Mouse (Mus musculus): Measurements from ENCODE around the gene Wdr86.

Wdr86 gene

DNA sequence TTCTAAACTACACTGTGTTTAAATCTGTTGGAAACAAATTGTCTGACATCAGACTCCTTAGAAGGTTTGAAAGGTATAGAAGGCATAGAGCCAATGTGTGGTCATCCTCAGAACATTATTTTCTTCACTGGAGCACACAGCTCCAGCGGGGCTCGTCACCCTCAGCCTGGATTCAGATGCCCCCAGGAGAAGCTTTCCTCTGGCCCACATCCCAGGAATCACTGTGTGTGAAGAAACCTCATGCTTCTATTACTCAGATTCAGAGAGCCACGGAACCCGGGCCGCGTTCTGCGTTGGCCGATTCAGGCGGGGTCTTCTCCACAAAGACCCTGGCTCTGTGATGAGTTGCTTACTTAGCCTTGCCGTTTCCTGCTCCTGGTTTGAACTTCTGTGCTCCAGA lies 13.4 kb upstream of the Wdr86 start:
- no peaks in the 10 kb centered on the region for H3K36me3 ChIP-seq (ENCODE audit: control insufficient read depth, insufficient read depth, low read length, poor library complexity, severe bottlenecking)
- no peak for DNase-seq (ENCODE audit: low read depth, low spot score)
- no peaks in the 10 kb centered on the region for H3K27me3 ChIP-seq (ENCODE audit: control insufficient read depth, insufficient read depth, low read length, poor library complexity, severe bottlenecking)

DNA sequence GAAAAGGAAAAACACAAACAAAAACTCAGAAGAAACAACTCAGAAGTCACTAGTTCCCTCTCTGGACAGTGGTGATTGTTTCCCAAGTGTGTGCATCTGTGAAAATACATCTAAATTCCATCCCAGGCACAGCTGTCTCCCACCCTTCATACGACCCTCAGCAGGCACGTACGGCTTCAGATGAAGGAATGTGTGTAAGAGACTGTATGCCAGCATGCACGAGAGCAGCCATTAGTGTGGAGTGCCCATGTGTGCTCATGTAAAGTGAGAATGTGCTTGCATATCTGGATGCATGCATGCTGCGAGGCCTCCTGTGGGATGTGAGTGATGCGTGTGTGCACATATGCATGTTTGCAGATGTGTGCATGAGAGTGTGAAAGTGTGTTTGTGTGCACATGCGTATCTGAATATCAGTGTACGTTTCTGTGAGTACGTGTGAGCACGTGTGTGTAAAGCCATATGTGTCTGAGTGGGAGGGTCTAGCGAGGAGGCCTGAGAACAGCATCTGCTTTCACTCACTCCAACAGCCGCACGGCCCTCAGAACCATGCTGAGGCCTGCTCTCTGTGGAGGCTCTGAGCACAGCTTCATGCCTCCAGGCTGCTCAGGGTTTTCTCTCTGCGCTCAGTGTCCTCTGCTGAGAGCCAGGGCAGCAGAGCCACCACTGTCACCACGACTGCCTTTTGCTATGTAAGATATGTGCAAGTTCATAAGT lies 10.8 kb upstream of the Wdr86 start:
- no peak for DNase-seq (ENCODE audit: low read depth, low spot score)

DNA sequence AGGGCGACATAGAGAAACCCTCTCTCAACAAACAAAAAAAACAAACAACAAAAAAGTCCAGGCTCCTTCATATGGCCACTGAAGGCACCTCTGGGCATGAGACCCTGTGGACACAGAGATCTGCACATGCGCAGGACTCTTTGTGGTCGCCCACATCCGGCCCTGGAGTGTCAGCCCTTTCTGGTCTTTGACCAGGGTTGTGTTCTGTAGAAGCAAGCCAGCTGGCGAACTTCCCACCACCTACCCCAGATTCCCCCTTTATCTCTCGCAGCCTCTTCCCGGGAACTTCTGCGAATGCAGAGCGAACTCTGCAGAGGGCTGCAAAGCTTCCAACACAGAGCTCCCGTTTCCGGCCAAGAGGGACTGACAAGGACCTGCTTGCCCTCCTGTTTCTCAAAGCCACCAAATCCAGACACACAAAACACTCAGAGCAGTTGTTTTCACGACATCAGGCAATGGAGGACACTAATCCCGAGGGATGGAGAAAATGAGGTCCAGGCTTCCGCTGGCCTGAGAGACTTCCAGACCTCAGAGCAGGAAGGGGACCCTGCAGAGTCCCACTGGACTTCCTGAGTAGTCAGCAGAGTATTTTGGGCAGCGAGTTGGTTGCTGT lies 8.7 kb upstream of the Wdr86 start:
- Histone ChIP-seq H3K36me3 (ENCODE audit: control insufficient read depth, insufficient read depth, low read length, poor library complexity, severe bottlenecking) (no peaks in the 10 kb centered on the region), H3K27me3 (ENCODE audit: control insufficient read depth, insufficient read depth, low read length, poor library complexity, severe bottlenecking) (no peaks in the 10 kb centered on the region)
- DNase-seq (ENCODE audit: low read depth, low spot score): peak; percentile 66

More for the DNA sequence above, 10.8 kb upstream of the Wdr86 start:
- no peaks in the 10 kb centered on the region for H3K27me3 ChIP-seq (ENCODE audit: control insufficient read depth, insufficient read depth, low read length, poor library complexity, severe bottlenecking)
- no peaks in the 10 kb centered on the region for H3K36me3 ChIP-seq (ENCODE audit: control insufficient read depth, insufficient read depth, low read length, poor library complexity, severe bottlenecking)

DNA sequence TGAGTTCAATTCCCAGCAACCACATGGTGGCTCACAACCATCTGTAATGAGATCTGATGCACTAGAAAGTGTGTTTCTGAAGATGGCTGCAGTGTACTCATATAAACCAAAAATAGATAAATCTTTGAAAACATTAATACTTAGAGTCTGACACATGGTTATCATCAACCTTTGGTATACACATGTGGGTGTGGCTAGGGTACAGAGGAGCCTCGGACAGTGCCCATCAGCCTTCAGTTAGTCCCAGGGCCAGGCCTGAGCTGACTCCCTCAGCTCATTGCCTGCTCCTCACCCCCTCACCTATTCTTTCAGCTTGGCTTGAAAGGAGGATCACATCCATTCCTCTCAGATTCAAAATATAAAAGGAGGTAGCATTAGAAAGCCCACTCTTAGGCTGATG lies 8.0 kb upstream of the Wdr86 start:
- Histone ChIP-seq H3K36me3 (ENCODE audit: control insufficient read depth, insufficient read depth, low read length, poor library complexity, severe bottlenecking) (no peaks in the 10 kb centered on the region), H3K27me3 (ENCODE audit: control insufficient read depth, insufficient read depth, low read length, poor library complexity, severe bottlenecking) (no peaks in the 10 kb centered on the region)
- DNase-seq (ENCODE audit: low read depth, low spot score): no peak

DNA sequence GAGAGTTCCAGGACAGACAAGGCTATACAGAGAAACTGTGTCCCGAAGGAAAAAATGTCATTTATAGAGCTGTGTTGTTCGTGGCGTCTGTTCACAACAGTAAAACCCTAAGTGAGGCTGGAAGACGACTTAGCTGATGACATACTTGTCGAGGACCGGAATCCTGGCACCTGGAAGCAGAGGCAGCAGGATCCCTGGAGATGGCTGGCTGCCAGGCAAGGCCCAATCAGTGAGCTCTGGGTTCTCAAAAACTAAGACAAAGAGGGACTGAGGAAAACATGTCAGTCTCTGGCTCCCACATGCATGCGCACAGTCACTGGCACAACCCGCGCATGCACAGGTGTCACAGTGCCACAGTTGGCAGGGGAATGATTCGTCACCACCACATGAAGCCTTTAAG lies 7.1 kb upstream of the Wdr86 start:
- DNase-seq (ENCODE audit: low read depth, low spot score): no peak

DNA sequence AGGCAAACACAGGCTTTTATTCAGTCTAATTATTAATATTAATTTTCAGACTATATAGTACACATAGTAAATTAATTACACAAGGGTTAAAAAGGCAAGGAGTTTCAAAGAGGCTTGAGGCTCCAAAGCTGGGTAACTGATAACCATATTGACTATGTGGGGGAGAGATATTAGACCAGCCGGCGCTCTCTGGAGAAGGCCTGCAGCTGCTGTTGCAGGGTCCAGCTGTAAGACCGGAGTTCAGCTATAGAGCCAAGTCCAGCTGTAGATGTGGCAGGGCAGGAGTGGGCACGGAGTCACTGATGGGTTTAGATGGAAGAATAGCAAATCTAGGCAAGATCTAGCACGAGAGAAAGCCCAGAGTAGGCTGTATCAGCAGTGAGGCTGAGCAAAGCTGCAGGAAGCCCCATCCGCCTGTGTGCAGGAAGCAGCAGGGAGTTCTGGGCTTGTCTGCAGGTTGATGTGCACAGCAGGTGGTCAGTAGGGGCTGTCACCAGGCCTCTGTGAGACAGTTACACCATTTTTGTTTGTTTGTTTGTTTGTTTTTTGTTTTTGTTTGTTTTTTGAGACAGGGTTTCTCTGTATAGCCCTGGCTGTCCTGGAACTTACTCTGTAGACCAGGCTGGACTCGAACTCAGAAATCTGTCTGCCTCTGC lies 3.4 kb upstream of the Wdr86 start:
- Histone ChIP-seq H3K36me3 (ENCODE audit: control insufficient read depth, insufficient read depth, low read length, poor library complexity, severe bottlenecking) (no peaks in the 10 kb centered on the region), H3K27me3 (ENCODE audit: control insufficient read depth, insufficient read depth, low read length, poor library complexity, severe bottlenecking) (no peaks in the 10 kb centered on the region)
- no peak for DNase-seq (ENCODE audit: low read depth, low spot score)

More for the DNA sequence above, 7.1 kb upstream of the Wdr86 start:
- Histone ChIP-seq H3K27me3 (ENCODE audit: control insufficient read depth, insufficient read depth, low read length, poor library complexity, severe bottlenecking) (no peaks in the 10 kb centered on the region), H3K36me3 (ENCODE audit: control insufficient read depth, insufficient read depth, low read length, poor library complexity, severe bottlenecking) (no peaks in the 10 kb centered on the region)

DNA sequence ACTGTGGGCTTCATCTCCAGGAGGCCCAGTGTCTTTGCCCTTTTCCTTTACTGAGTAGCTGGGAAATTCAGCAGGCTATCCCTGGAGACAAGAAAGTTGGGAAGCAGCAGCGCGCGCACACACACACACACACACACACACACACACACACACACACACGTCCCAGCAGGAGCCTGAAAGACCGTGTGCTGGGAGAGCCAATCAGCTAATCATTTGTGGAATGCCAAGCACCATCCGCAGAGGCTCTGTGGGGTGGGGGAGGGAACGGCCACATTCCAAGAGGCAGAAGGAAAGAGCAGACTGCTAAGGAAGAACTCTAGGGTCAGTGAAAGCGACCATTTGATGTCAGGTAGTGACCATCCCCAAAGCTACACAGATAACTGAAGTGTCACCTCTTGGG lies 2.6 kb upstream of the Wdr86 start:
- H3K36me3 ChIP-seq (ENCODE audit: control insufficient read depth, insufficient read depth, low read length, poor library complexity, severe bottlenecking): no peaks in the 10 kb centered on the region
- H3K27me3 ChIP-seq (ENCODE audit: control insufficient read depth, insufficient read depth, low read length, poor library complexity, severe bottlenecking): no peaks in the 10 kb centered on the region
- no peak for DNase-seq (ENCODE audit: low read depth, low spot score)

DNA sequence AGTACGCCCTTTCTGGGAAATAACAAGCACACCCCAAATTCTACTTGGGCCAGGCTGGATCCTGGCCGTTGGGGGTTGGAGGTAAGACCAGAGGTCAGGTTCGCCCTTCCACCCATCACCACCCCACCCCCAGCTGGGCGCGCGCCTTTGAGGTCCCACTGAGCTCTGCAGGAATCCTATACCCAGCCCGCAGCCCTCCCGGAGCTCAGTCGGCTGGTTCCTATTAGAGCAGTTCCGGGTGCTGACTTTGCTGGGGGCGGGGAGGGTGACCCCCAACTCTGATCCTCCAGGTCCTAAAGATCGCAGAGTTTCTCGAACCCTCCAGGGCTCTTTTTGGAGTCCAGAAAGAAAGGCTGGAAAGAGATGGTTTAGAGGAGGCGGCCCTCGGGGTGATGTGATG lies 459 bp upstream of the Wdr86 start:
- no peaks in the 10 kb centered on the region for H3K27me3 ChIP-seq (ENCODE audit: control insufficient read depth, insufficient read depth, low read length, poor library complexity, severe bottlenecking)
- no peak for DNase-seq (ENCODE audit: low read depth, low spot score)
- H3K36me3 ChIP-seq (ENCODE audit: control insufficient read depth, insufficient read depth, low read length, poor library complexity, severe bottlenecking): no peaks in the 10 kb centered on the region

DNA sequence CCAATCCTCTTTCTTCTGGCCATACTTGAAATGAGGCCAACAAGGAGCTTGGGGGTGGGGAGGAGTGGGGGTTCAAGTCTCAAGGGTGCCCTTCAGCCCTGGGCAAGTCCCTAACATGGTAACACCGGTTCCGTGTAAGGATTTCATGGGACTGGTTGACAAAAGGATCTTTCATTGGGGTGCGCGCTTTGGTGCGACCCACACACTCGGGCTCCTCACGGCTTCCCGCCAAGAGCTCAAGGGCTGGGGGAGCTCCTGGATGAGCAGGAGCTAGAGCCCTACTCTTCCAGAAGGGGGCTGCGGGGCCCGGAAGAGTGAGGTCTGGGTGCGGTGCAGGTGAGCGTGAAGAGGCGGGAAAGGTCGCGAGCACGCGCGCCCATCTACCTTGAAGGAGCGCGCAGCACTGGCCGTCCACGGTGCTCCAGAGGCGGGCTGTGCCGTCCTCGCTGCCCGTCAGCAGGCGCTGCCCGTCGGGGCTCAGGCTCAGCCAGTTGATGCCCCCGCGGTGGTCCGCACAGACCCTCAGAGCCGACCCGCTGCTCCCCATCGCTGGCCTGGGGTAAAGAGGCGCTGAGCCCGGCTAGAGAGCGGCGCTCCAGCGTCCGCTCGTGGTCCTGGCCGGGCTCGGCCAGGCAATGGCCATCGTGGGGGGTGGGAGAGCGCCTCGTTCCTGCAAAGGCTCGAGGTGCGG lies 585 bp downstream of the Wdr86 start:
- DNase-seq (ENCODE audit: low read depth, low spot score): peak; percentile 25
- H3K36me3 ChIP-seq (ENCODE audit: control insufficient read depth, insufficient read depth, low read length, poor library complexity, severe bottlenecking): no peaks in the 10 kb centered on the region
- H3K27me3 ChIP-seq (ENCODE audit: control insufficient read depth, insufficient read depth, low read length, poor library complexity, severe bottlenecking): no peaks in the 10 kb centered on the region

DNA sequence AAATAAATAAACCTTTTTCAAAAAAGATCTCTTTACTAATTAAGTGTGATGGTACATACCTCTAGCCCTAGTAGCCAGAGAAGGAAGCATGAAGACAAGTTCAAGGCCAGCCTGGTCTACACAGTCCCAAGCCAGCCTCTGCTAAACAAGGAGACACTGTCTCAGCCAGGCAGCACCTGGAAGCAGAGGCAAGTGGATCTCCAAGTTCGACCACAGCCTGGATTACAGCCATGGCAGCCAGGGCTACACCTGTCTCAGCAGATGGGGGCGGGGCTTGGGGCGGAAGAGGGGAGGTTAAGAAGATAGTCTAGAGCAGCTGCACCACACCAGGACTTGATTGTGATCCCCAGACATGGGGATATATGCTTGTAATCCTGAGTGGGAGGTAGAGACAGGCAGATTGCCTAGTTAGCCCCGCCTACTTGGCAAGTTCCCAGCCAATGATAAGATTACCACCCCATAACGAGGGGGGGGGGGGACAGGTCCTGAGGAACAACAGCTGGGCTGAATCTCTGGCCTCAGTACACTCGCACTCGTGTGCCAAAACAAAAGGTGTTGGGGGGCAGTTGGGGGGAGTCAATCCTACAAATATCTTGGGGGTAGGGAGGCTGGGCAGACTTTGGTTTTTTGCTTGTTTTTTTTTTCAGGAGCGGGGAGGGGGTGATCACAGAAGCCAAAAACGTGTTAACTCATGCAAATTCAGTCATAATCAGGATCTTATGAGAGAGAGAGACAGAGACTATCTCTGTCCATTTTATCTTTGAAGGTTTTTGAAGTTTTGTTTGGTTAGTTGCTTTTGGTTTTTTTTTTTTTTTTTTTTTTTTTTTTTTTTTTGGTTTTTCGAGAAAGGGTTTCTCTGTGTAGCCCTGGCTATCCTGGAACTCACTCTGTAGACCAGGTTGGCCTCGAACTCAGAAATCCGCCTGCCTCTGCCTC lies 3.4 kb downstream of the Wdr86 start:
- H3K36me3 ChIP-seq (ENCODE audit: control insufficient read depth, insufficient read depth, low read length, poor library complexity, severe bottlenecking): no peaks in the 10 kb centered on the region
- DNase-seq (ENCODE audit: low read depth, low spot score): no peak
- no peaks in the 10 kb centered on the region for H3K27me3 ChIP-seq (ENCODE audit: control insufficient read depth, insufficient read depth, low read length, poor library complexity, severe bottlenecking)

DNA sequence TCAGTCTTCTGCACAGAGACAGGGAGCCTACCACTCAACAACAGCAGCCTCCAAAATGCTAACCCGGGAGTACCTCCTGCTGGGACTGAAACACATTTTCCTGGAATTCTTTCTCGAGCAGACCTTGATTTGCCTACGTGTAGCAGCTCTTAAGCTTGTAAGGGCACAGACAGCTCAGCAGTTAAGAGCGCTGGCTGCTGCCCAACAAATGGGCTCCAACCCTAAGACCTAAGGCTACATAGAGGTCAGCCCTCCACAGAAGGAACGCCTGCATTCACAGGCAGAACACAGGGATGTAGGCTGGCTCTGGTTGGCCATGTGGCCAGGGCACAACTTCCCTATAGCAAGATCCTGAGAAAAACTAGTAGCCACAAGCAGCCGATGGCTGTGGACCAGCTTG lies 4.6 kb downstream of the Wdr86 start:
- no peaks in the 10 kb centered on the region for H3K36me3 ChIP-seq (ENCODE audit: control insufficient read depth, insufficient read depth, low read length, poor library complexity, severe bottlenecking)
- no peak for DNase-seq (ENCODE audit: low read depth, low spot score)
- no peaks in the 10 kb centered on the region for H3K27me3 ChIP-seq (ENCODE audit: control insufficient read depth, insufficient read depth, low read length, poor library complexity, severe bottlenecking)

DNA sequence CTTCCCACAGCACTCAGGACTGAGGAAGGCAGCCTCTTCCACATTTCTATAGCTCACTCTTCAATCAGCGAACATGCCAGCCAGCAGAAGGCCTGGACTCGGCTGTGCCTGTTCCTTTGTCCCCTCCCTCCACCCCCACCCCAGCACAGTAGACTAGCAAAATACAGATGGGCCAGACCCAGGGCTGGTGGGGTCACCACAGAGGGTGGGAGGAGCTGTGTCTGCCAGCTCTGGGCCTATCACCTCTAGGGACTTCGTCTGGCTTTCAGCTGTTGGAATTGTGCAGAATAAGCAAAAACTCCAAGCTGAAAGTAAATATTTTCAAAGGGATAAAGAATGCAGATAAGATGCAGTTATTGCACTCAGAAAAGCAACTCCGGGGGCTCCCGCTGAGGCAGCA lies 5.7 kb downstream of the Wdr86 start:
- DNase-seq (ENCODE audit: low read depth, low spot score): no peak
- no peaks in the 10 kb centered on the region for H3K27me3 ChIP-seq (ENCODE audit: control insufficient read depth, insufficient read depth, low read length, poor library complexity, severe bottlenecking)
- H3K36me3 ChIP-seq (ENCODE audit: control insufficient read depth, insufficient read depth, low read length, poor library complexity, severe bottlenecking): no peaks in the 10 kb centered on the region

DNA sequence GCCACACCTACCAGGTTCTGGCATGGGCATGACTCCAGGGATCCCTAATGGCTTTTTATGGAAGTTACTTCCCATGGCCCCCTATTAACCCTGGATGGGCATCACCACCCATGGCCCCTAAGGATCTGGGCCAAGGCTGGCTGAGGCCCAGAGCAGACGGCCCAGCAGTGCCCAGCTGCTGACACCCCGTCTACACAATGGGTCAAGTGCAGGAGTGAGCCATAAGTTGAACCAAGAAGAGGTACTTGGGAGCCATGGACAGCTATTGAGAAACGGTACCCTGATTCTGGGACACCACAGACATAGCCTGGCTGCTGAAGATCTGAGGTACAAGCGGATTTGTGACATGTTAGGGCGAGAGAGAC lies 6.3 kb downstream of the Wdr86 start:
- no peaks in the 10 kb centered on the region for H3K36me3 ChIP-seq (ENCODE audit: control insufficient read depth, insufficient read depth, low read length, poor library complexity, severe bottlenecking)
- H3K27me3 ChIP-seq (ENCODE audit: control insufficient read depth, insufficient read depth, low read length, poor library complexity, severe bottlenecking): no peaks in the 10 kb centered on the region
- DNase-seq (ENCODE audit: low read depth, low spot score): no peak

DNA sequence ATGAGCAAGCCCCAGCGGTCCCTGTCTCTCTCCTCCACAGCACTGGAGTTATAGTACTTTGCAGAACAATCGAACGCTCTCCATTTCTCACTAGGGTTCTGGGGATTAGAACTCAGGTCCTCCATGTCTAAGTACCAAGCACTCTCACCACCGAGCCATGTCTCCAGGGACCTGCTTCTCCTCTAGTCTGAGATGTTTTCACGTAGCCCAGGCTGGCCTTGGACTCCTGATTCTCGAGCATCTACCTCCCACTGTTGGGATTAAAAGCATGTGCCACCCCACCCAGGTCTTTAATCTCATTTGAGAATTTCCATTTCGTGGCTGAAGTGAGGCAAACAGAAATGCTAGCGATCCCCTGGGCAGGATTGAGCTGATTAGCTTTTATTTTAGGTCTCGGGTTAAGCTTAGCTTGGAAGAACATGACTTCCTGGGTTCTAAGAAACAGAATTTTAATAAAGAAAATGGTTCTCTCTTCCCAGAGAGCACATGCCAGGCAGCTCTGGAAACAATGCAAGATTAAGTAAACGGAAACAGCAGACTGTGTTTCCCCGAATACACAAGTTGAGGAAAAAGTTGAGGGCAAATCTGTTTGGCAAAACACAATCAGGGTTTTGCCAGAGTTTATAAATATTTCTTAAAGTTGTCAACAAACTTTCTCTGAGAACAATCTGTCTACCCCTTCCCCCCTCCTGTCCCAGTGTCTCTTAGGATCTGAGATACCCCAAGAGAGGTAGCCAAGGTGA lies 6.8 kb downstream of the Wdr86 start:
- no peaks in the 10 kb centered on the region for H3K27me3 ChIP-seq (ENCODE audit: control insufficient read depth, insufficient read depth, low read length, poor library complexity, severe bottlenecking)

More for the DNA sequence above, 6.8 kb downstream of the Wdr86 start:
- no peak for DNase-seq (ENCODE audit: low read depth, low spot score)
- no peaks in the 10 kb centered on the region for H3K36me3 ChIP-seq (ENCODE audit: control insufficient read depth, insufficient read depth, low read length, poor library complexity, severe bottlenecking)
